Mouse (Mus musculus): Measurements from ENCODE around the gene Slc35e3. TPM values are rescaled to one million over a fixed set of nuclear protein-coding genes. Genes with fewer than 3 reads are reported as not detected.

Slc35e3 gene
- total RNA-seq, 2 experiments from 2014 or later = 31.1 to 34.6 TPM

DNA sequence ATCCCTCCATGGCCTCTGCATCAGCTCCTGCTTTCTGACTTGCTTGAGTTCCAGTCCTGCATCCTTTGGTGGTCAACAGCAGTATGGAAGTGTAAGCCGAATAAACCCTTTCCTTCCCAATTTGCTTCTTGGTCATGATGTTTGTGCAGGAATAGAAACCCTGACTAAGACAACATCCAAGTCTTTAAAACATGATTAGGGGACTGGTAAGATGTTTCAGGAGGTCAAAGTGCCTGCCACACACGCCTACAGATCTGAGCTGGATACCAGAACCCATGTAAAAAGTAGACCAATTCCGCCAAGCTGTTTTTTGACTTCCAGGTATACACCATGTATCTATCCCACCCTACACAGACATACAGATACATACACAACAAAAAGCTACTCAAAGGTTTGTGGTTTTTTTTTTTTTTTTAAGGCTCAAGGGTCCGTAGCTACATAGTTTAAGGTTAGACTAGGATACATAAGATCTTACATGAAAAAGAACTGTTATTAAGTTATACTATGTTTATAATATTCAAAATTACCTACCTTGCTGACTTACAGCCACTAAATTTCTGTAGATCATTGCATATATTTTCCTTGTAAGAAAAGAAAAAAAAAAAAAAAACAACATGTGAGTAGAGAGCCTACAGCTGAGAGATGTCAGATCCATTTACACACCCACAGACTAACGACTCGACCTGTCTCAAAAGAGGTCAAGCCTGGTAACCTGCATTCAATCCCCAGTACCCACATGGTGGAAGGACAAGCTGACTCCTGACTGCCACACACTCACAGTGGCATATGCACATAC lies 44.9 kb downstream of the Slc35e3 start:
- DNase-seq (ENCODE audit: low spot score in 2 of 2) = no peak

- no peak for DNase-seq (ENCODE audit: low spot score in 2 of 2)
These were observed 45.7 kb downstream of the Slc35e3 start for GRCm38 (mm10) chr10:117700450-117700849.

GRCm38 (mm10) chr10:117699914-117700313 lies 46.3 kb downstream of the Slc35e3 start:
- no peak for DNase-seq (ENCODE audit: low spot score in 2 of 2)

GRCm38 (mm10) chr10:117698313-117699138 lies 47.6 kb downstream of the Slc35e3 start:
- no peak for DNase-seq (ENCODE audit: low spot score in 2 of 2)

DNA sequence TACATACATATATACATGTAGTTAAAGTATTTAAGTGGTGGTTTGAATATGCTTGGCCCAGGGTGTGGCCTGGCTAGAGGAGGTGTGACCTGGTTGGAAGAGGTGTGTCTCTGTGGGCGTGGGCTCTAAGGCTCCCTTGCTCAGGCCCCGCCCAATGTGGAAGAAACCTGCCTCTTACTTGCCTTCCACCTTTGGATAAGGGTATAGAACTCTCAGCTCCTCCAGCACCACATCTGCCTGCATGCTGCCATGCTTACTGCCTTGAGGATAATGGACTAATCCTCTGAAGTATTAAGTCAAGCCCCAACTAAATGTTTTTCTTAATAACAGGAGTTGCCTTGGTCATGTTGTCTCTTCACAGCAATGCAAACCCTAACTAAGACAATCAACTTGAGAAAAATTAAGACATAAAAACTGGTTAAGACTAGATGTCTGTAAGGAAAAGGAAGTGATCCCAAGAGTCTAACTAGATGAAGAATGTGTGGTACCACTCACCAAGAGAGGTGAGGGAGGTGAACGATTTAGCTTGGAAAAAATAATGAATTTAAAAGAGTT lies 48.5 kb downstream of the Slc35e3 start:
- no peak for DNase-seq (ENCODE audit: low spot score in 2 of 2)

DNA sequence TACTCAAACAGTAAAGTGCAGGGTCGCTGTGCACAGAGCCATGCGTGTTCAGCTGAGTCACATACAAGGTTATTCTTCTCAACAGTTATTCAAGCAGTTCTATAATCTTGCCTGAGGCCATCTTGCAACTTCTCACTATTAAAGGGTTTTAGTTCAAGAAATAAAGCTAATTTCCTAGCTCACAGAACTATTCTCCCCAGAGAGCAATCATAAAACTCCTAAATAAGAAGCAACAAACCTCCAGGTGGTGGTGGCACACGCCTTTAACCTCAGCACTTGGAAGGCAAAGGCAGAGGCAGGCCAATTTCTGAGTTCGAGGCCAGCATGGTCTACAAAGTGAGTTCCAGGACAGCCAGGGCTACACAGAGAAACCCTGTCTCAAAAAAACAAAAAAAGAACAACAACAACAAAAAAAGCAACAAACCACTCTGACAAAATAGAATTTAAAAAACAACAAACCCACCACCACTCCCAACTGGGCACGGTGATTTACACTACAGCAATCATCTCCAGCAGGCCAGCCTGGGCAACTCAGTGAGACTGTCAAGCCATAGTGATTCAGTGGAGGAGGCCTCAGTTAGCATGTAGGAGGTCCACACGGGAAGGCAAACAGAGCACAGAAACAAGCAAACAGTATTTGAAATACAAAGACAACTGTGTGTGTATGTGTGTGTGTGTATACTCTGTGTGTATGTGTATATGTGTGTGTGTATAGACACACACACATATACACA lies 49.2 kb downstream of the Slc35e3 start:
- DNase-seq (ENCODE audit: low spot score in 2 of 2) = no peak

GRCm38 (mm10) chr10:117696021-117696826 lies 49.9 kb downstream of the Slc35e3 start:
- no peak for DNase-seq (ENCODE audit: low spot score in 2 of 2)

- DNase-seq (ENCODE audit: low spot score in 2 of 2) = no peak
These were observed 50.6 kb downstream of the Slc35e3 start for GRCm38 (mm10) chr10:117695605-117696004.

DNA sequence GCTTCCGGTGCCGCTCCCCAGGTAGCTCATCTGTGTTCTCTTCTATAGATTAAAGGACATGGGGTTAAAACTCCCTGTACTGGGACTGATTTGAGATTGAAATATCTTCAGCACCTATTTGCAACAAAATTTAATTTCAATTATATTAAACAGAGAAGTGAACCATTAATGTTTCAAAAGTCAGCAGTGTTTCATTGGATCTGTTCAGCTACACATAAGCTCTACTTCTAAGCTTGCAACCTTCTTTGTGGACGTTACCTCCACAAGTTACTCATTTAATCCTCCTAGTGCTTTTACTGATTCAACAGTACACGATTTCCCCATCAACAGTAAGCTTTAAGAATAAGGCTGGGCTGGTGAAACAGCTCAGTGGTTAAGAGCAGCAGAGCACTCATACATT lies 51.1 kb downstream of the Slc35e3 start:
- DNase-seq (ENCODE audit: low spot score in 2 of 2) = no peak

GRCm38 (mm10) chr10:117694255-117694953 lies 51.8 kb downstream of the Slc35e3 start:
- no peak for DNase-seq (ENCODE audit: low spot score in 2 of 2)

DNA sequence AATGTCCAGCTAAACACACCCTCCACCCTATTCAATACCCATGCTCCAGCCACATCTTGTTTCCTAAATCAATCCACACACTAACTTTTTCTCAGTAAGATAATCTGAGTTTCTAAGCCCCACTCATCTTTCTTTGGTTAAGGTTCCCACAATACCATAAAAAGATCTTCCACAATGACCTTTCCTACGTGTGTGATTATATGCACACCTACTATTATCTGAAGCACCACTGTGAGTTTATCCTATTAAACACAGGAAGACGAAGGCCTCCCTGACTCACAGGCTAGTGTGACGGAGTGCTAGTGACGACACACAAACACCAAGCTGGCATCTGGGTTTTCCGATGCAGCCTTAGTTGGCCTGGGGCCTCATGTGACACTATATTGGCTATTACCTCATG lies 53.2 kb downstream of the Slc35e3 start:
- DNase-seq (ENCODE audit: low spot score in 2 of 2) = no peak

DNA sequence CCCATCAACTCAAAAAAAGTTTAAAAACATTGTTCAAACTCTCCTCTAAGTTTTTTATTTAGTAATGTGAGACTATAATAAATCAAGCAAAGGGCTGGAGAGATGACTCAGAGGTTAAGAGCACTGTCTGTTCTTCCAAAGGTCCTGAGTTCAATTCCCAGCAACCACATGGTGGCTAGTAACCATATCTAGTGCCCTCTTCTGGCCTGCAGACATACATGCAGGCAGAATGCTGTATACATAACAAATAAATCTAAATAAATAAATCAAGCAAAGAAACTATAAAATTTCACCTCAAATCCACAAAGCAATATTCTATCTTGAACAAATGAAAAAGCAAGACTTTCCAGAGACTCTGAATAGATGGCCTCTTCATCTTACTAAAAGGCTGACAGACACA lies 54.0 kb downstream of the Slc35e3 start:
- DNase-seq (ENCODE audit: low spot score in 2 of 2) = no peak

- DNase-seq (ENCODE audit: low spot score in 2 of 2) = no peak
These were observed 54.7 kb downstream of the Slc35e3 start for GRCm38 (mm10) chr10:117691389-117691968.

- DNase-seq (ENCODE audit: low spot score in 2 of 2) = no peak
These were observed 55.3 kb downstream of the Slc35e3 start for GRCm38 (mm10) chr10:117690770-117691296.

DNA sequence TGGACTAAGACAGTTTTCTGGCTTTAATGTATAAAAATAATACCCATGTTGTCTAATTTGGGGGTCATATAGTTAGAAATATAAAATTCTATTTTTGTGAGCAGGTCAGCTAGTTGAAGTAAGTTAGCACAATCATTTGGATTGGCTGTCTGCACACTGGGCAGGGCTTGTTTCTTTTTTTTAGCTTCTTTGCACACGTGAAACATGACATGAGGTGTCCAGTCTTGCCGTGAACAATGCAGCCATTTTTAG lies 56.1 kb downstream of the Slc35e3 start:
- DNase-seq (ENCODE audit: low spot score in 2 of 2) = no peak

DNA sequence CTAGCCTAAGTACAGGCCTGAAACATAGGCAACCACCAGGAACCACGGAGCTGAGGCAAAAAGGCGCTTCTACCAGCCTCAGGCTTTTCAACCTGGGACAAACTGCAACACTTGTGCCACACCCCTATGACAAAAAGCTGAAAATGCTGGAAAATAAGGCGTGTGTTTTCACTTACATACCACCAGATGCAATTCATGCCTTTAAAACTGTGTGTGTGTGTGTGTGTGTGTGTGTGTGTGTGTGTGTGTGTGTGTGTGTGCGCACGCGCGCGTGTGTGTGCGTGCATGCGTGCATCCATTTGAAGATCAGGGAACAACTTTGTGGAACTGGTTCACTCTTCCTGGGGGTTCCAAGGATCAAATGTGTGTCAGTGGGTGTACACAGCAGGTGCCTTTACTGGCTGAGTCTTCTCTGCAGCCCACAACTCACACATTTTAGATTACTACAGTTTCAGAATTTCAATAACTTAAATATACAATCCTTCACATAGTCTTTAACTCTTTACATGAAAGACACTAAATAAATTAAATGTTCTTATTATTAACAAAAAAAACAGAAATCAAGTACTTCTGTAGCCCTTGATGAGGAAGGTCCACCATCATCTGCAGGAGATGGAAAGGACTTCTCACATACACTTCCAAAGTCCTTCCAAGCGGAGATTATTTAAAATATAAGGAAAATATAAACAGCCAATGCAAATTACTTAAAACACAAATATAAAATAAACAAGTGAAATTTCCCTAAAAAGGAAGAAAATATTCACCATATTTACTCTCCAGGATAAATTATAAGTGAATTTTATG lies 56.7 kb downstream of the Slc35e3 start:
- no peak for DNase-seq (ENCODE audit: low spot score in 2 of 2)

DNA sequence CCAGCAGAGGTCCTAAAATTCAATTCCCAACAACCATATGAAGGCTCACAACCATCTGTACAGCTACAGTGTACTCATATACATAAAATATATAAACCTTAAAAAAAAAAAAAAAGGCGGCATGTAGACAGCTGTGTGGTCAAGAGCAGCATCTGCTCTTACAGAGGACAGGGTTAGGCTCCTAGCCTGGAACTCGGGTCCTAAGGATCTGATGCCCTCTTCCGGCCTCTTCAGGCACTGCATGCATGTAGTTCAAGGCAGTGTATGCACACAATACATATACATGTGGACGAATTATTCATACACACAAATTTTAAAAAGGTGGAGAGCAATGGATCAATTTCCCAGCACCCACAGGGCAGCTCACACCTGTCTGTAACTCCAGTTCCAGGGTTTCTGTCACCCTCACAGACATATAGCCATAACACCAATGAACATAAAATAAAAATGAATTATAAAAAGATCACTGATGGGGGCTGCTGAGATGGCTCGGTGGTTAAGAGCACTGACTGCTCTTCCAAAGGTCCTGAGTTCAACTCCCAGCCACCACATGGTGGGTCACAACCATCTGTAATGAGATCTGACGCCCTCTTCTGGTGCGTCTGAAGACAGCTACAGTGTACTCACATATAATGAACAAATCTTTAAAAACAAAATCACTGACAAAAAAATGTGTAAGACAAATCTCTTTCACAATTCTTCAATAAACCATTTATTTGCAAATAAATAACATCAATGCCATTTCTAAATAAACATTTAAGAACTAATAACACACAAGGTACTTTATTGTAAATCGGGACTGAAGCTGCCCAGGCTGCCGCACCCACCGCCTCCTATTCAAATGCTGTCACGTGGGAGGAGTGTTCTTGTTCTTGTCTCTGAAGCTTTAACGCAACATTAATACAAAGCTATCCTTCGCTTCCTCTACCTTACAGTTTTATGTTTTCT lies 57.7 kb downstream of the Slc35e3 start:
- no peak for DNase-seq (ENCODE audit: low spot score in 2 of 2)

DNA sequence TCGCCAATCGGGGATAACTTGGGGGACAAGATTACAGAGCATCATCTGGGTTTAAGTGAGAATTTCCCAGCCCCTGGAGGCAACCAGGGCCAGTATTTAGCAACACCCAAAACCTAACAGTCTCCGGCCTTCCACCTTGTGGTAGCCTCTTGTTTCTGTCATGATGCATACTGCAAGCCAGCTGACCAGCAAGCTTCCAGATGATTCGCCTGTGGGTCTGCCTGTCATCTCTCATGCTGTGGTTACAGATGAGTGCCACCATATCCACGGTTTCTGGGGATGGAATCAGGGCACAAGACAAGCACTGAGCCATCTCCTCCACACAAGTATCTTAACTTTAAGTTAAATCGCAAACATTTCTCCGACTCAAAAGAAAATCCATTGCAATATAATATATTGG lies 58.6 kb downstream of the Slc35e3 start:
- DNase-seq (ENCODE audit: low spot score in 2 of 2) = no peak

Measured in layer of hippocampus, postnatal 10 days (tissue).